ENCODE assay signal across 14 mouse cellular contexts in genomic region chr7:19666750-19667149, GRCm38 (mm10). TPM values are rescaled to one million over a fixed set of nuclear protein-coding genes. Genes with fewer than 3 reads are reported as not detected.
DNase-seq lines count a peak whose midpoint lies in the region; TF ChIP-seq lines count a peak whose summit lies in the region.
"Had no signal": no experiment of that assay in that cellular context is flagged by ENCODE, and none has a peak within 500 bp of the region (broad histone marks: within the 10 kb centered on the region; RNA-seq: fewer than 3 reads in every experiment).

No protein-coding gene starts in this region.

- H3K27me3 ChIP-seq in kidney, adult 2 months (replicated peaks; ENCODE audit: control insufficient read depth, insufficient read depth, low read length) = no peaks in the 10 kb centered on the region
- H3K27me3 ChIP-seq: heart, embryonic 15.5 days; liver, embryonic 15.5 days had no signal

- no peak for DNase-seq in kidney, adult 2 months
- no peak for DNase-seq in kidney, adult 11 months
- peak; percentile 13 to 24 for DNase-seq in B cell, adult 2 months
- peak; percentile 69 for DNase-seq in ES-CJ7 (ENCODE audit: low read depth, low spot score)
- peak; percentile 40 for DNase-seq in induced T-regulatory cell, adult 2 months (ENCODE audit: low read depth)
- DNase-seq in right cerebral cortex, postnatal 10 days (ENCODE audit: low spot score in 2 of 2) = no peak
- DNase-seq in ovary, postnatal 10 days (ENCODE audit: low spot score) = no peak
- no peak for DNase-seq in T-cell, adult 2 months (ENCODE audit: low spot score)
- DNase-seq: cerebellum, postnatal 36 days had no signal

- no peak for TF ChIP-seq POLR2A in kidney, adult 2 months (IDR thresholded peaks at IDR 0.05; ENCODE audit: low read depth, low read length)

- no peaks in the 10 kb centered on the region for H3K36me3 ChIP-seq in kidney, adult 2 months (ENCODE audit: control insufficient read depth, insufficient read depth, low read length)

- TF ChIP-seq CTCF in kidney, adult 2 months (conservative IDR thresholded peaks at IDR 0.05; ENCODE audit: insufficient read depth, insufficient read length, low read depth, low read length) = peak; percentile 45

- H3K27ac ChIP-seq in kidney, adult 2 months (ENCODE audit: insufficient read depth, low read depth, low read length) = no peak overlapping the region

- H3K4me3 ChIP-seq in kidney, adult 2 months (ENCODE audit: insufficient read depth, low read depth, low read length) = no peak overlapping the region

- peaks cover 19% of the 10 kb centered on the region for H3K4me1 ChIP-seq in kidney, adult 2 months (ENCODE audit: control insufficient read depth, insufficient read depth, low read length)

- WGBS in kidney, adult 2 months = 79% methylated on average over 3 of the region's 3 CpGs

RNA-seq across cellular contexts. Expression of gene Clptm1, which starts 1.9 kb away (rescaled TPM):
- polyA plus RNA-seq in kidney, adult 2 months (2012; rRNA removed) = 144 and 182 TPM in 2 replicates

RNA-seq across cellular contexts. Expression of gene Apoc2, which starts 11.0 kb away (rescaled TPM):
- 0.42 and 0.57 TPM in 2 replicates for polyA plus RNA-seq in kidney, adult 2 months (2012; rRNA removed)
- polyA plus RNA-seq: midbrain, embryonic 12.5 days had no signal

RNA-seq across cellular contexts. Expression of gene Gm44805, which starts 14.5 kb away (rescaled TPM):
- polyA plus RNA-seq in kidney, adult 2 months (2012; rRNA removed) = not detected in 2 replicates
- polyA plus RNA-seq: erythroblast, embryonic 14.5 days; kidney, embryonic 14.5 days; midbrain, embryonic 12.5 days had no signal

RNA-seq across cellular contexts. Expression of gene Apoc4, which starts 14.5 kb away (rescaled TPM):
- polyA plus RNA-seq in kidney, adult 2 months (2012; rRNA removed) = 0.29 TPM in 1 of 2 replicates, not detected in the other

RNA-seq across cellular contexts. Expression of gene Apoc1, which starts 25.7 kb away (rescaled TPM):
- polyA plus RNA-seq in kidney, adult 2 months (2012; rRNA removed) = 12.2 and 16.5 TPM in 2 replicates

Comparison
In these comparisons a context has a peak if more than half of its experiments do, and no peak if none do; other contexts are left out.
1. DNase-seq: peak in B cell, adult 2 months (2 of 2), ES-CJ7 (single experiment) and induced T-regulatory cell, adult 2 months (single experiment); none in kidney, adult 2 months (single experiment), kidney, adult 11 months (single experiment), right cerebral cortex, postnatal 10 days (0 of 2), ovary, postnatal 10 days (single experiment) and T-cell, adult 2 months (single experiment).